Mouse (Mus musculus) CH12.LX (cell line): ENCODE data around the gene Tm4sf19.

ENCODE experiments used
- CTCF ChIP-seq, 2 experiments: IDR thresholded peaks in 1 of 2; conservative IDR thresholded peaks in 1 of 2; 2 replicates each; pipeline ENCODE4 v1.5.1; 2011 to 2012; ENCODE audit warnings: low read depth in 2 of 2, low read length in 2 of 2, improper control_type of control experiment in 1 of 2, inconsistent platforms in 1 of 2, mild to moderate bottlenecking in 1 of 2, moderate library complexity in 1 of 2
- ELF1 ChIP-seq: IDR thresholded peaks from 2 replicates; pipeline ENCODE4 v1.6.1; 2014; ENCODE audit warnings: low read depth, mild to moderate bottlenecking, inconsistent platforms, low read length, improper control_type of control experiment
- ETS1 ChIP-seq: conservative IDR thresholded peaks from 2 replicates; pipeline ENCODE4 v1.6.1; 2012; ENCODE audit warnings: low read depth, mild to moderate bottlenecking, inconsistent platforms, low read length, improper control_type of control experiment, moderate library complexity
- HCFC1 ChIP-seq: IDR thresholded peaks from 2 replicates; pipeline ENCODE4 v1.6.1; 2012; ENCODE audit warnings: low read depth, mild to moderate bottlenecking, inconsistent platforms, low read length, improper control_type of control experiment
- JUN ChIP-seq: IDR thresholded peaks from 2 replicates; pipeline ENCODE4 v1.6.1; 2011; ENCODE audit warnings: low read depth, mild to moderate bottlenecking, low read length, improper control_type of control experiment, moderate library complexity; ENCODE audit not compliant: insufficient read depth
- JUND ChIP-seq: conservative IDR thresholded peaks from 2 replicates; pipeline ENCODE4 v1.6.1; 2011; ENCODE audit warnings: low read depth, low read length, improper control_type of control experiment
- POLR2A ChIP-seq: IDR thresholded peaks from 2 replicates; pipeline ENCODE4 v1.6.1; 2011; ENCODE audit warnings: low read depth, mild to moderate bottlenecking, improper control_type of control experiment, low read length
- POLR2AphosphoS2 ChIP-seq: IDR thresholded peaks from 2 replicates; pipeline ENCODE4 v1.6.1; 2011; ENCODE audit warnings: low read depth, low read length, improper control_type of control experiment
- TBP ChIP-seq: conservative IDR thresholded peaks from 2 replicates; pipeline ENCODE4 v1.6.1; 2011; ENCODE audit warnings: low read depth, low read length, improper control_type of control experiment

DNA sequence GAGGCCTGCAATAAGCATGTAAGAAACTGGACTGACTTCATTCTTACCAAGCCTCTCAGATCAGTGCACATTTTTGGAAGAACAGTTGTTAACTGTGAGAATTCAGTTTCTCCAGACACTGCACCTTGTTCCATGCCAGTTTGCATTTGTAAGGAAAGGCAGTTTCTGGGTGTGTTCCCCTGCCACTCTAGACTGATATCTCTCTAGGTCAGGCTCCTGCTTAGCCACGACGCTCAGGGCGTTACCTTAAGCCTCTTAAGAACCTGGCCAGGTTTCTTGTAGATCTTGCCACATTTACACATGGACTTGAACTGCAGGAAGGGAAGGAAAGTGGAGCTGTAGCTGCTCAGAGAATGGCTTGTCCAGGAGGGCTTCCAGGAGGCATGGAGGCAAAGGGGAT lies 49.4 kb downstream of the Tm4sf19 start:
- TF ChIP-seq ELF1 (no peak), HCFC1 (no peak), POLR2AphosphoS2 (no peak), CTCF (conservative IDR thresholded peaks at IDR 0.05 in 1 of 2, IDR thresholded peaks at IDR 0.05 in 1 of 2; ENCODE audit: low read depth in 2 of 2, low read length in 2 of 2) (no peak), JUN (no peak), TBP (no peak), POLR2A (no peak), JUND (no peak), ETS1 (no peak)
